Mouse (Mus musculus) MEL (cell line): Measurements from ENCODE around the gene Slco2b1.

ENCODE experiments used
- CTCF ChIP-seq, 3 experiments: IDR thresholded peaks in 2 of 3; conservative IDR thresholded peaks in 1 of 3; 2 replicates each; pipeline ENCODE4 v1.5.1; 2011 to 2012; ENCODE audit warnings: low read length in 3 of 3, low read depth in 2 of 3, mild to moderate bottlenecking in 2 of 3, improper control_type of control experiment in 1 of 3, inconsistent platforms in 1 of 3, mixed read lengths in 1 of 3, moderate library complexity in 1 of 3; ENCODE audit not compliant: control insufficient read depth in 1 of 3, insufficient read depth in 1 of 3, poor library complexity in 1 of 3, severe bottlenecking in 1 of 3
- EP300 ChIP-seq, 2 experiments: IDR thresholded peaks; 2 replicates each; pipeline ENCODE4 v1.6.1; 2011; ENCODE audit warnings: improper control_type of control experiment in 2 of 2, low read length in 2 of 2, low read depth in 1 of 2, mild to moderate bottlenecking in 1 of 2
- GABPA ChIP-seq: IDR thresholded peaks from 2 replicates; pipeline ENCODE4 v1.6.1; 2012; ENCODE audit warnings: low read depth, mild to moderate bottlenecking, inconsistent platforms, low read length, improper control_type of control experiment, moderate library complexity
- HCFC1 ChIP-seq: IDR thresholded peaks from 2 replicates; pipeline ENCODE4 v1.6.1; 2012; ENCODE audit warnings: low read depth, mild to moderate bottlenecking, inconsistent platforms, low read length, improper control_type of control experiment, moderate library complexity
- MAX ChIP-seq: IDR thresholded peaks from 2 replicates; pipeline ENCODE4 v1.6.1; 2011; ENCODE audit warnings: low read length, improper control_type of control experiment
- MXI1 ChIP-seq: IDR thresholded peaks from 2 replicates; pipeline ENCODE4 v1.6.1; 2011; ENCODE audit warnings: mild to moderate bottlenecking, low read depth, low read length, improper control_type of control experiment
- MYC ChIP-seq: IDR thresholded peaks from 2 replicates; pipeline ENCODE4 v1.6.1; 2011; ENCODE audit warnings: low read depth, mild to moderate bottlenecking, low read length, improper control_type of control experiment, moderate library complexity
- POLR2A ChIP-seq, 2 experiments: IDR thresholded peaks; 2 replicates each; pipeline ENCODE4 v1.6.1; 2011 to 2012; ENCODE audit warnings: low read length in 2 of 2, mild to moderate bottlenecking in 2 of 2, control low read depth in 1 of 2, improper control_type of control experiment in 1 of 2, low read depth in 1 of 2, moderate library complexity in 1 of 2; ENCODE audit not compliant: control insufficient read depth in 1 of 2, insufficient read depth in 1 of 2, poor library complexity in 1 of 2
- RAD21 ChIP-seq: IDR thresholded peaks from 2 replicates; pipeline ENCODE4 v1.6.1; 2011; ENCODE audit warnings: mild to moderate bottlenecking, low read depth, low read length, improper control_type of control experiment
- SIN3A ChIP-seq: IDR thresholded peaks from 2 replicates; pipeline ENCODE4 v1.6.1; 2012; ENCODE audit warnings: low read length, improper control_type of control experiment, inconsistent platforms
- TAL1 ChIP-seq: IDR thresholded peaks from 2 replicates; pipeline ENCODE4 v1.6.1; 2012; ENCODE audit warnings: mild to moderate bottlenecking, inconsistent platforms, low read length, moderate library complexity, mixed read lengths
- TCF12 ChIP-seq: IDR thresholded peaks from 2 replicates; pipeline ENCODE4 v1.6.1; 2014; ENCODE audit warnings: low read depth, mild to moderate bottlenecking, inconsistent platforms, low read length, improper control_type of control experiment, moderate library complexity
- UBTF ChIP-seq: IDR thresholded peaks from 2 replicates; pipeline ENCODE4 v1.6.1; 2012; ENCODE audit warnings: low read depth, mild to moderate bottlenecking, inconsistent platforms, low read length, improper control_type of control experiment, moderate library complexity, borderline replicate concordance; ENCODE audit not compliant: insufficient read depth
- USF1 ChIP-seq: IDR thresholded peaks from 2 replicates; pipeline ENCODE4 v1.6.1; 2014; ENCODE audit warnings: low read depth, mild to moderate bottlenecking, inconsistent platforms, low read length, improper control_type of control experiment, moderate library complexity

DNA sequence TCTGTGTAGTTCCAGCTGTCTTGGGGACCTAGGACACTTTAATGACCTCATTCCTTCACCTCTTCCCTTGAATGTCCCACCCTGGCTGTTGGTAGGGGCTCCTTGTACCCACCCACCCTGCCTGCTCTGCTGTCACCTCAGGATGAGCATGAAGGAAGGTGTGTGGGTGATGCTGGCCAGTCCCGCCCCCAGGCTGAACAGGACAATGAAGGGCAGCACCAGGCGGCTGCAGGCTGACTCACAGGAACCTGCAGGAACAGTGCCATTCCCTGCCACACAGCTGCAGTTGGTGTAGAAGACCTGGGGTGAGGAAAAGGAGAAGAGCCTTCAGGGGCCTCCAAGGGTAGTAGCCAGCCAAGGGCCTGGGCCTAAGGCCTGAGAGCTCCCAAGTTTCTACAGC is 48.8 kb downstream of the Slco2b1 start:
- TF ChIP-seq TAL1 (no peak), HCFC1 (no peak), MYC (no peak), RAD21 (no peak), SIN3A (no peak), CTCF (IDR thresholded peaks at IDR 0.05 in 2 of 3, conservative IDR thresholded peaks at IDR 0.05 in 1 of 3; ENCODE audit: control insufficient read depth in 1 of 3, insufficient read depth in 1 of 3, low read depth in 2 of 3, low read length in 3 of 3, poor library complexity in 1 of 3, severe bottlenecking in 1 of 3) (no peak), MAX (no peak), POLR2A (IDR thresholded peaks at IDR 0.05; ENCODE audit: control insufficient read depth in 1 of 2, insufficient read depth in 1 of 2, low read depth in 1 of 2, low read length in 2 of 2, poor library complexity in 1 of 2) (no peak), TCF12 (no peak), EP300 (IDR thresholded peaks at IDR 0.05; ENCODE audit: low read depth in 1 of 2, low read length in 2 of 2) (no peak), GABPA (no peak), MXI1 (no peak), UBTF (no peak), USF1 (no peak)
